In the genomic region with DNA sequence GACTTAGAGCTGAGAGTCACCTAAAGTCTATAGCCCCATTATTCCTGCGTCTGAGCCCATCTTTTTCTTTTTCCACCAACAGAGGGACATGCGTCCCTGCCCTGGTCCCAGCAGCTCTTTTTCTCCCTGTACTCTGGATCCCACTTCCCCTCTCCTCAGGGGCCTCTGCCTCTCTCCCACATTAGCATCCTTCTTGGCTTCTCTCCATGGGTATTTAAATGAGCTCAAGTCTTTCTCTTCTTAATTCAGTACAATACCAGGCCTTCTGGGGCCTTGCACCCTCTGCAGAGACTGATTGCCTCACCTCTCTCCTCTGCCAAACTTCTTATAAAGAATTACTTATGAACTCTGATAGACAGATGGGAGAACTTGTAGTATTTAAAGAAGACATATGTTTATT, we compare ENCODE assay signal across 19 mouse cellular contexts. TPM values are rescaled to one million over a fixed set of nuclear protein-coding genes. Genes with fewer than 3 reads are reported as not detected.
DNase-seq lines count a peak whose midpoint lies in the region; ATAC-seq and TF ChIP-seq lines count a peak whose summit lies in the region.
"Had no signal": no experiment of that assay in that cellular context is flagged by ENCODE, and none has a peak within 500 bp of the region (broad histone marks: within the 10 kb centered on the region; RNA-seq: fewer than 3 reads in every experiment).

No protein-coding gene starts in this region.

- H3K9me3 ChIP-seq in kidney, embryonic 15.5 days (replicated peaks), result 0 out of 2 replicates have a peak, but pooled peaks cover 4% of the 10 kb centered on the region
- H3K9me3 ChIP-seq in forebrain, embryonic 15.5 days, result no peaks in the 10 kb centered on the region
- no peaks in the 10 kb centered on the region for H3K9me3 ChIP-seq in hindbrain, postnatal 0 days (ENCODE audit: low read length)
- H3K9me3 ChIP-seq in stomach, postnatal 0 days (ENCODE audit: control insufficient read depth, low read length), result no peaks in the 10 kb centered on the region
- H3K9me3 ChIP-seq in liver, embryonic 12.5 days (replicated peaks), result no peaks in the 10 kb centered on the region

- H3K9ac ChIP-seq in kidney, embryonic 15.5 days, result no peak overlapping the region
- H3K9ac ChIP-seq in forebrain, embryonic 15.5 days (replicated peaks), result no peak overlapping the region
- no peak overlapping the region for H3K9ac ChIP-seq in hindbrain, postnatal 0 days (replicated peaks; ENCODE audit: low read length)
- no peak overlapping the region for H3K9ac ChIP-seq in stomach, postnatal 0 days (ENCODE audit: low read length)
- no peak overlapping the region for H3K9ac ChIP-seq in liver, embryonic 12.5 days
- H3K9ac ChIP-seq: limb, embryonic 15.5 days; liver, postnatal 0 days had no signal

- no peak for DNase-seq in kidney, adult 11 months
- DNase-seq in hindbrain, postnatal 0 days (ENCODE audit: low spot score), result peak; percentile 67
- DNase-seq in stomach, postnatal 0 days (ENCODE audit: low spot score), result no peak
- no peak for DNase-seq in adrenal gland, adult (ENCODE audit: inconsistent age in 2 of 2, low spot score in 1 of 2)
- DNase-seq: adrenal gland, postnatal 10 days; cerebellum, adult 18-20 months; cerebellum, postnatal 36 days; gastrocnemius, adult 2 months; heart, postnatal 10 days; kidney, adult 8-10 months; kidney, postnatal 36 days; liver, postnatal 0 days; lung, postnatal 10 days; right cerebral cortex, postnatal 25 days had no signal

- TF ChIP-seq CTCF in hindbrain, postnatal 0 days (IDR thresholded peaks at IDR 0.05; ENCODE audit: low read depth), result no peak; the same call in 1 of the 2 replicates
- 0 out of 2 replicates have a peak, but pooled peaks have one; percentile 6 for TF ChIP-seq CTCF in stomach, postnatal 0 days (IDR thresholded peaks at IDR 0.05; ENCODE audit: low read depth)

- H3K4me1 ChIP-seq in kidney, embryonic 15.5 days, result peaks cover 47% of the 10 kb centered on the region
- H3K4me1 ChIP-seq in forebrain, embryonic 15.5 days, result peaks cover 45% of the 10 kb centered on the region
- peaks cover 15% of the 10 kb centered on the region for H3K4me1 ChIP-seq in hindbrain, postnatal 0 days (ENCODE audit: insufficient read depth, low read length)
- H3K4me1 ChIP-seq in stomach, postnatal 0 days (replicated peaks; ENCODE audit: control insufficient read depth, insufficient read depth), result no peaks in the 10 kb centered on the region
- no peaks in the 10 kb centered on the region; the same call in 1 of the 2 replicates for H3K4me1 ChIP-seq in liver, embryonic 12.5 days

- ATAC-seq in kidney, embryonic 15.5 days (replicated peaks; ENCODE audit: low FRiP score), result no peak
- ATAC-seq in forebrain, embryonic 15.5 days (replicated peaks), result peak; percentile 76
- peak; percentile 43 for ATAC-seq in hindbrain, postnatal 0 days
- no peak for ATAC-seq in stomach, postnatal 0 days (ENCODE audit: low FRiP score, low TSS enrichment)
- no peak for ATAC-seq in liver, embryonic 12.5 days
- ATAC-seq: liver, postnatal 0 days had no signal

- H3K4me3 ChIP-seq in kidney, embryonic 15.5 days (replicated peaks), result no peak overlapping the region
- no peak overlapping the region for H3K4me3 ChIP-seq in forebrain, embryonic 15.5 days
- H3K4me3 ChIP-seq in hindbrain, postnatal 0 days (ENCODE audit: low read length), result no peak overlapping the region
- H3K4me3 ChIP-seq in stomach, postnatal 0 days (ENCODE audit: low read depth, low read length), result no peak overlapping the region
- H3K4me3 ChIP-seq in liver, embryonic 12.5 days, result no peak overlapping the region
- H3K4me3 ChIP-seq: gastrocnemius, adult 2 months; limb, embryonic 15.5 days had no signal

- 0 out of 2 replicates have a peak, but pooled peaks cover 4% of the 10 kb centered on the region for H3K27me3 ChIP-seq in kidney, embryonic 15.5 days
- no peaks in the 10 kb centered on the region for H3K27me3 ChIP-seq in forebrain, embryonic 15.5 days
- no peaks in the 10 kb centered on the region for H3K27me3 ChIP-seq in hindbrain, postnatal 0 days (ENCODE audit: insufficient read depth, low read length)
- no peaks in the 10 kb centered on the region for H3K27me3 ChIP-seq in stomach, postnatal 0 days (ENCODE audit: control insufficient read depth, insufficient read depth, low read length)
- H3K27me3 ChIP-seq in liver, embryonic 12.5 days (replicated peaks), result peaks cover 26% of the 10 kb centered on the region
- H3K27me3 ChIP-seq: limb, embryonic 15.5 days had no signal

- 48% methylated on average over 2 of the region's 2 CpGs for WGBS in kidney, embryonic 15.5 days
- WGBS in forebrain, embryonic 15.5 days, result 3% methylated on average over 2 of the region's 2 CpGs
- 28% methylated on average over 2 of the region's 2 CpGs for WGBS in hindbrain, postnatal 0 days
- WGBS in stomach, postnatal 0 days, result 47% methylated on average over 2 of the region's 2 CpGs
- WGBS in liver, embryonic 12.5 days (ENCODE audit: insufficient replicate concordance), result 41% methylated on average over 2 of the region's 2 CpGs

- no peaks in the 10 kb centered on the region for H3K36me3 ChIP-seq in kidney, embryonic 15.5 days
- H3K36me3 ChIP-seq in forebrain, embryonic 15.5 days, result no peaks in the 10 kb centered on the region
- no peaks in the 10 kb centered on the region for H3K36me3 ChIP-seq in hindbrain, postnatal 0 days (ENCODE audit: insufficient read depth, low read length)
- H3K36me3 ChIP-seq in stomach, postnatal 0 days (ENCODE audit: control insufficient read depth, insufficient read depth, low read length), result no peaks in the 10 kb centered on the region
- H3K36me3 ChIP-seq in liver, embryonic 12.5 days, result no peaks in the 10 kb centered on the region
- H3K36me3 ChIP-seq: limb, embryonic 15.5 days had no signal

- H3K27ac ChIP-seq in kidney, embryonic 15.5 days, result 0 out of 2 replicates have a peak overlapping the region, but pooled peaks have one; percentile 3
- H3K27ac ChIP-seq in forebrain, embryonic 15.5 days (replicated peaks), result peak overlapping the region; percentile 87
- no peak overlapping the region for H3K27ac ChIP-seq in hindbrain, postnatal 0 days
- H3K27ac ChIP-seq in stomach, postnatal 0 days (replicated peaks), result no peak overlapping the region
- no peak overlapping the region for H3K27ac ChIP-seq in liver, embryonic 12.5 days
- H3K27ac ChIP-seq: gastrocnemius, adult 2 months; limb, embryonic 15.5 days had no signal

- no peak overlapping the region for H3K4me2 ChIP-seq in kidney, embryonic 15.5 days
- H3K4me2 ChIP-seq in forebrain, embryonic 15.5 days (replicated peaks), result no peak overlapping the region
- no peak overlapping the region for H3K4me2 ChIP-seq in hindbrain, postnatal 0 days (ENCODE audit: low read depth, low read length)
- no peak overlapping the region for H3K4me2 ChIP-seq in stomach, postnatal 0 days (replicated peaks; ENCODE audit: low read depth)
- H3K4me2 ChIP-seq in liver, embryonic 12.5 days, result no peak overlapping the region
- H3K4me2 ChIP-seq: heart, embryonic 11.5 days; limb, embryonic 15.5 days had no signal

- no peak for TF ChIP-seq EP300 in stomach, postnatal 0 days (optimal IDR thresholded peaks at IDR 0.05)

RNA-seq across cellular contexts. Expression of a gene that starts 10.7 kb away (rescaled TPM):
- 61.3 and 66.6 TPM in 2 replicates for polyA plus RNA-seq in kidney, embryonic 15.5 days (2015; fragmentation: Nextera tagmentation; extraction: Ambion mirVana)
- 111 and 113 TPM in 2 replicates for polyA plus RNA-seq in forebrain, embryonic 15.5 days (2015; fragmentation: Nextera tagmentation; extraction: Ambion mirVana)
- total RNA-seq in hindbrain, postnatal 0 days (2014; rRNA removed), result 30.3 and 84.8 TPM in 2 replicates
- polyA plus RNA-seq in hindbrain, postnatal 0 days (2015; fragmentation: Nextera tagmentation; extraction: Ambion mirVana), result 49.9 and 53.8 TPM in 2 replicates
- 19.2 and 20.2 TPM in 2 replicates for polyA plus RNA-seq in stomach, postnatal 0 days (2015; fragmentation: Nextera tagmentation; extraction: Ambion mirVana)
- polyA plus RNA-seq in liver, embryonic 12.5 days (2016; fragmentation: Nextera tagmentation; extraction: Ambion mirVana), result 7.9 and 9.3 TPM in 2 replicates

Comparison
In these comparisons a context has a peak if more than half of its experiments do, and no peak if none do; other contexts are left out.
1. ATAC-seq: peak in forebrain, embryonic 15.5 days (single experiment) and hindbrain, postnatal 0 days (single experiment); none in kidney, embryonic 15.5 days (single experiment), stomach, postnatal 0 days (single experiment) and liver, embryonic 12.5 days (single experiment).
2. H3K27ac ChIP-seq: peak in kidney, embryonic 15.5 days (single experiment) and forebrain, embryonic 15.5 days (single experiment); none in hindbrain, postnatal 0 days (single experiment), stomach, postnatal 0 days (single experiment) and liver, embryonic 12.5 days (single experiment).